Mouse (Mus musculus) midbrain, postnatal 0 days (tissue): ENCODE data around the gene Rdh8. TPM values are rescaled to one million over a fixed set of nuclear protein-coding genes. Genes with fewer than 3 reads are reported as not detected.

Experiments
- ATAC-seq: fragments of 200-750 bp; cut with Nextera tagmentation; 2 replicates; pipeline ENCODE4 v1.8.0; 2017; ENCODE audit warnings: moderate number of reproducible peaks, mild to moderate bottlenecking, moderate TSS enrichment, moderate library complexity; ENCODE audit not compliant: low FRiP score
- DNase-seq: peaks from one replicate; pipeline ENCODE4 v3.0.0-alpha.2; 2015; ENCODE audit warnings: low spot score
- H3K27ac ChIP-seq: fragments of 300-500 bp; sonication (generic); 2 replicates; pipeline ENCODE4 v1.5.1; 2014; ENCODE audit warnings: low read depth, mild to moderate bottlenecking, low read length, mixed read lengths
- H3K27me3 ChIP-seq: fragments of 300-500 bp; sonication (generic); 2 replicates; pipeline ENCODE4 v1.6.1; 2014; ENCODE audit warnings: low read length, control low read depth, mixed read lengths; ENCODE audit not compliant: insufficient read depth
- H3K36me3 ChIP-seq: fragments of 300-500 bp; sonication (generic); 2 replicates; pipeline ENCODE4 v1.6.1; 2014; ENCODE audit warnings: low read length, control low read depth, mixed read lengths; ENCODE audit not compliant: insufficient read depth
- H3K4me1 ChIP-seq: fragments of 300-500 bp; sonication (generic); 2 replicates; pipeline ENCODE4 v1.6.1; 2014; ENCODE audit warnings: mild to moderate bottlenecking, control low read depth, antibody characterized with exemption, low read length, mixed read lengths; ENCODE audit not compliant: insufficient read depth
- H3K4me2 ChIP-seq: fragments of 300-500 bp; sonication (generic); 2 replicates; pipeline ENCODE4 v1.6.1; 2014; ENCODE audit warnings: low read depth, mild to moderate bottlenecking, low read length, mixed read lengths; ENCODE audit not compliant: poor library complexity, severe bottlenecking
- H3K4me3 ChIP-seq: fragments of 300-500 bp; sonication (generic); 2 replicates; pipeline ENCODE4 v1.5.1; 2014; ENCODE audit warnings: low read depth, mild to moderate bottlenecking, low read length, moderate library complexity
- H3K9ac ChIP-seq: fragments of 300-500 bp; sonication (generic); replicated peaks from 2 replicates; pipeline ENCODE4 v1.6.1; 2014; ENCODE audit warnings: mild to moderate bottlenecking, low read length, moderate library complexity, mixed read lengths; ENCODE audit not compliant: poor library complexity, severe bottlenecking
- H3K9me3 ChIP-seq: fragments of 300-500 bp; sonication (generic); 2 replicates; pipeline ENCODE4 v1.6.1; 2016; ENCODE audit warnings: low read length, control low read depth
- CTCF ChIP-seq: IDR thresholded peaks from 2 replicates; pipeline ENCODE4 v1.5.1; 2016; ENCODE audit warnings: antibody characterized with exemption, mild to moderate bottlenecking
- WGBS: fragments of 180-500 bp; shearing (Covaris S2); extraction: QIAGEN DNeasy Blood & Tissue Kit; methylation state at CpG from one replicate; pipeline ENCODE4 v1.1.7; 2014; 5-methylcytosine and 5-hydroxymethylcytosine counted together
- polyA plus RNA-seq: library from polyadenylated mRNA; unstranded; fragments of >200 nt; fragmentation: Nextera tagmentation; extraction: Ambion mirVana; gene quantifications from 2 replicates; pipeline ENCODE4 v1.2.1, GENCODE M21; 2015
- total RNA-seq: library from RNA; depleted of rRNA; stranded (reverse); fragments of >200 nt; gene quantifications from 2 replicates; pipeline ENCODE4 v1.2.3, GENCODE M21; 2014

Rdh8 gene
- total and polyA plus RNA-seq, 2 experiments from 2014 or later: not detected

GRCm38 (mm10) chr9:20842670-20843069 lies 24.4 kb downstream of the Rdh8 start:
- Histone ChIP-seq H3K27me3 (no peaks in the 10 kb centered on the region), H3K27ac (no peak overlapping the region), H3K4me2 (no peak overlapping the region), H3K4me3 (no peak overlapping the region), H3K4me1 (no peaks in the 10 kb centered on the region), H3K36me3 (no peaks in the 10 kb centered on the region), H3K9ac (no peak overlapping the region), H3K9me3 (no peaks in the 10 kb centered on the region)
- ATAC-seq (no peak; the same call in 1 of the 2 replicates), DNase-seq (peak; percentile 52)
- TF ChIP-seq CTCF: peak; percentile 72
- 19% methylated on average over 2 of the region's 2 CpGs for WGBS

GRCm38 (mm10) chr9:20850179-20850578 lies 31.9 kb downstream of the Rdh8 start:
- Histone ChIP-seq H3K9ac (no peak overlapping the region), H3K4me2 (no peak overlapping the region), H3K36me3 (no peaks in the 10 kb centered on the region), H3K9me3 (no peaks in the 10 kb centered on the region), H3K27me3 (no peaks in the 10 kb centered on the region), H3K4me3 (no peak overlapping the region), H3K4me1 (no peaks in the 10 kb centered on the region), H3K27ac (no peak overlapping the region)
- WGBS: 82% methylated on average over 2 of the region's 2 CpGs
- no peak for ATAC-seq
- no peak for TF ChIP-seq CTCF
- DNase-seq: no peak

DNA sequence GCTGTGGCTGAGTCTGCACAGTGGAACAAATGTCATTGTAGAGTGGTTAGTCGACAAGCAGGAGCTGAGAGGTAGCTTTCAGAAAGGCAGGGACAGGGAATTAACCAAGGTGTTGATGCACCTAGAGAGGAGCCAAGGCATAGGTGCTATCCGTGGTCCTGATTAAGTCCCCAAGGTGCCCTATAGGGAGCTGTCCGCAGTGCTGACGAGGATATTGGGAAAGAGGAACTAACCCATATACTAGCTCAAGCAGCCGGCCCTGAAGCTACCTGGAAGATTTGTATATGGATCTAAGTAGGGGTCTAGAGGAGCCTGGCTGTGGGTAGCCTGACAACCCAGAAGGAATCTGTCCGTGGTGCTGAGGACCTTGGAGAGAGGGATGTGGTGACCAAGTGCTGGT lies 38.8 kb downstream of the Rdh8 start:
- H3K4me2 ChIP-seq: no peak overlapping the region
- no peak overlapping the region for H3K9ac ChIP-seq
- ATAC-seq (no peak), DNase-seq (peak; percentile 19)
- H3K4me3 ChIP-seq: no peak overlapping the region
- no peaks in the 10 kb centered on the region for H3K4me1 ChIP-seq
- H3K9me3 ChIP-seq: no peaks in the 10 kb centered on the region
- 16% methylated on average over 6 of the region's 6 CpGs for WGBS
- peaks cover 3% of the 10 kb centered on the region; the same call in 1 of the 2 replicates for H3K27me3 ChIP-seq
- TF ChIP-seq CTCF: no peak
- no peaks in the 10 kb centered on the region for H3K36me3 ChIP-seq
- no peak overlapping the region for H3K27ac ChIP-seq

DNA sequence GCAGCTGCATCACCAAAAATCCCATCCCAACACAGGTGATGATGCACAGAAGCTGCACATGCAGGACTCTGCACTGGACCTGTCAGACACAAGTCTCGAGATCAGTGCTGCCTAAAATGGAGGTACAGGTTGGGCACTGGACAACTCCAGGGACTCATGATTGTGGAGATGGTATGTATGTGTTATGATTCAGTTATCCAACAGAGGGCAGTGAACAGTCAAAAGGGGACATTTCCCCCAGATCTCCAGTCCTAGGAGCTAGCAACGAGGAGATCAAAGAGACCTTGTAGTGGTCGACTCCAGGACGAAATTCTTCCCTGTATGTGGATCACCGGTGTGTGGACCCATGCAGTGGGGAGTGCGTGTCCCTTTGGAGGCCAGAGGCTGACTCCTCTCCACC lies 41.6 kb downstream of the Rdh8 start:
- H3K4me2 ChIP-seq: no peak overlapping the region
- no peak for TF ChIP-seq CTCF

DNA sequence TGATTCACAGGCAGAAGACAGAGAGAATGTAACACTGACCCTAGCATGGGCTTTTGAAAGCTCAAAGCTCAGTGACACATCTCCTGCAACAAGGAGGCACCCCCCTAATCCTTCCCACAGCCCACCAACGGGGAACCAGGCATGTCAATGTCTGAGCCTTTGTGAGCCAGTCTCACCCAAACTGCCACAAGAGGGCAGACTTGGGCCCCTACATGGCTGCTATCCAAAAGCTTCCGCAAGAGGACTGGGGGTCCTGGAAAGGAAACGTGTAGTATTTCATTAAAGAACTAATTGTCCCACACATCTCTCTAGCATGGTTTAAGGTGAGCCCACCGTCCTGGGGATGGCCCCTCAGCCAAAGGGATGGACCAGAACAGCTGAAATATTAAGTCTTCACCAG lies 43.5 kb downstream of the Rdh8 start:
- DNase-seq: peak; percentile 42
- ATAC-seq: no peak
- Histone ChIP-seq H3K27ac (no peak overlapping the region), H3K9me3 (no peaks in the 10 kb centered on the region), H3K4me2 (no peak overlapping the region), H3K9ac (no peak overlapping the region), H3K4me3 (no peak overlapping the region), H3K36me3 (no peaks in the 10 kb centered on the region), H3K4me1 (no peaks in the 10 kb centered on the region), H3K27me3 (peaks cover 3% of the 10 kb centered on the region; the same call in 1 of the 2 replicates)
- peak; percentile 63 for TF ChIP-seq CTCF
- 7% methylated on average over 4 of the region's 4 CpGs for WGBS

More for the DNA sequence above, 41.6 kb downstream of the Rdh8 start:
- 55% methylated on average over 6 of the region's 6 CpGs for WGBS
- H3K36me3 ChIP-seq: no peaks in the 10 kb centered on the region
- no peak overlapping the region for H3K4me3 ChIP-seq
- H3K27me3 ChIP-seq: peaks cover 3% of the 10 kb centered on the region; the same call in 1 of the 2 replicates
- DNase-seq (no peak), ATAC-seq (no peak)
- H3K9me3 ChIP-seq: no peaks in the 10 kb centered on the region
- H3K9ac ChIP-seq: no peak overlapping the region
- no peak overlapping the region for H3K27ac ChIP-seq
- no peaks in the 10 kb centered on the region for H3K4me1 ChIP-seq

- H3K4me1 ChIP-seq: no peaks in the 10 kb centered on the region
- H3K4me2 ChIP-seq: no peak overlapping the region
- no peak for ATAC-seq
- no peak for TF ChIP-seq CTCF
- no peak overlapping the region for H3K27ac ChIP-seq
- 59% methylated on average over 4 of the region's 4 CpGs for WGBS
- H3K9me3 ChIP-seq: no peaks in the 10 kb centered on the region
- no peaks in the 10 kb centered on the region for H3K36me3 ChIP-seq
- H3K4me3 ChIP-seq: no peak overlapping the region
- no peak for DNase-seq
- H3K27me3 ChIP-seq: peaks cover 3% of the 10 kb centered on the region; the same call in 1 of the 2 replicates
- H3K9ac ChIP-seq: no peak overlapping the region
Measured at GRCm38 (mm10) chr9:20862225-20862624, 43.9 kb downstream of the Rdh8 start.
